Mouse (Mus musculus) olfactory bulb, adult 2 months (tissue): ENCODE data around the gene Iqsec1.

Experiments used
- CTCF ChIP-seq: fragments of 200-500 bp; IDR thresholded peaks from 2 replicates; pipeline ENCODE4 v1.5.1; 2012; ENCODE audit warnings: low read depth, mild to moderate bottlenecking, low read length, moderate library complexity; ENCODE audit not compliant: insufficient read depth
- POLR2A ChIP-seq: fragments of 200-500 bp; IDR thresholded peaks from 2 replicates; pipeline ENCODE4 v1.6.1; 2012; ENCODE audit warnings: mild to moderate bottlenecking, low read depth, low read length, moderate library complexity; ENCODE audit not compliant: insufficient read depth

DNA sequence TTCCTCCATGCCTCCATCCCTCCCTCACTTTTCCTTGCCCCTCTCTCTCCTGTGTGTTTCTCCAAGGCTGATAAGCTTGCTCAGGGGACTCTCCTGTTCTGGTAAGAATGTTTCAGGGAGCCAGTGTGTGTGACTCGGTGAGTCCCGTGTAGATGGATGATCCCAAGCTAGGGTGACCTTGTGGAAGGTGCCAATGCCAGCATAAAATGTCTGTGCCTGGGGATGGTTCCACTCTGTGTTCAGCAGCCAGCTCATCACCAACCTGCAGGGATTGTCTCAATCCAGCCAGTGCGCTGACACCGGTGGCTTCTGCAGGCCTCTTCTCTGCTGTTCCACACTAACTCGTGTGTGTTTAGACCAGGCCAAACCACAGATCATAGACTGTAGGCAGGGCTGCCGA is 372.0 kb downstream of the Iqsec1 start:
- TF ChIP-seq POLR2A (no peak), CTCF (no peak)
